Mouse (Mus musculus) midbrain, embryonic 15.5 days (tissue): Measurements from ENCODE around the gene Mdh2. TPM values are rescaled to one million over a fixed set of nuclear protein-coding genes. Genes with fewer than 3 reads are reported as not detected.

Experiments used
- ATAC-seq: fragments of 200-750 bp; cut with Nextera tagmentation; replicated peaks from 2 replicates; pipeline ENCODE4 v1.8.0; 2017; ENCODE audit warnings: moderate TSS enrichment
- H3K27ac ChIP-seq: fragments of 300-500 bp; sonication (generic); 2 replicates; pipeline ENCODE4 v1.5.1; 2015; ENCODE audit warnings: mild to moderate bottlenecking, inconsistent platforms
- H3K27me3 ChIP-seq: fragments of 300-500 bp; sonication (generic); replicated peaks from 2 replicates; pipeline ENCODE4 v1.6.1; 2015; ENCODE audit warnings: inconsistent platforms
- H3K36me3 ChIP-seq: fragments of 300-500 bp; sonication (generic); replicated peaks from 2 replicates; pipeline ENCODE4 v1.6.1; 2015; ENCODE audit warnings: inconsistent platforms
- H3K4me1 ChIP-seq: fragments of 300-500 bp; sonication (generic); 2 replicates; pipeline ENCODE4 v1.6.1; 2015; ENCODE audit warnings: inconsistent platforms
- H3K4me2 ChIP-seq: fragments of 300-500 bp; sonication (generic); 2 replicates; pipeline ENCODE4 v1.6.1; 2015; ENCODE audit warnings: inconsistent platforms, mild to moderate bottlenecking, moderate library complexity
- H3K4me3 ChIP-seq: fragments of 300-500 bp; sonication (generic); 2 replicates; pipeline ENCODE4 v1.5.1; 2015; ENCODE audit warnings: mild to moderate bottlenecking, inconsistent platforms
- H3K9ac ChIP-seq: fragments of 300-500 bp; sonication (generic); 2 replicates; pipeline ENCODE4 v1.6.1; 2015; ENCODE audit warnings: mild to moderate bottlenecking, inconsistent platforms
- H3K9me3 ChIP-seq: fragments of 300-500 bp; sonication (generic); 2 replicates; pipeline ENCODE4 v1.6.1; 2016; ENCODE audit warnings: inconsistent platforms
- WGBS: fragments of 180-500 bp; shearing (Covaris S2); methylation state at CpG from one replicate; pipeline ENCODE4 v1.1.7; 2015; ENCODE audit warnings: mixed read lengths; 5-methylcytosine and 5-hydroxymethylcytosine counted together
- polyA plus RNA-seq: library from polyadenylated mRNA; unstranded; fragments of >200 nt; fragmentation: Nextera tagmentation; extraction: Ambion mirVana; gene quantifications from 2 replicates; pipeline ENCODE4 v1.2.1, GENCODE M21; 2015

Mdh2 gene
- polyA plus RNA-seq, 1 experiment from 2014 or later: 581 TPM

GRCm38 (mm10) chr5:135742941-135743740 is 35.1 kb upstream of the Mdh2 start:
- peak; percentile 74 for ATAC-seq
- H3K4me2 ChIP-seq: peak overlapping the region; percentile 98
- H3K27ac ChIP-seq: 0 out of 2 replicates have a peak overlapping the region, but pooled peaks have one; percentile 45

GRCm38 (mm10) chr5:135743741-135744609 is 34.3 kb upstream of the Mdh2 start, which contains the start of gene Tmem120a:
TSS of gene Tmem120a (minus strand) at chr5:135744448.
- H3K27ac ChIP-seq: peak within 1 kb of the TSS; percentile 45
- H3K36me3 ChIP-seq: peaks cover 11% of the 10 kb centered on the region; the same call in 1 of the 2 replicates
- H3K9ac ChIP-seq: peak within 1 kb of the TSS; percentile 92
- under 1% methylated on average over 59 of the region's 60 CpGs for WGBS
- H3K4me2 ChIP-seq: peak within 1 kb of the TSS; percentile 98
- H3K9me3 ChIP-seq: no peaks in the 10 kb centered on the region
- H3K4me3 ChIP-seq: peak within 1 kb of the TSS; percentile 82
- H3K4me1 ChIP-seq: peaks cover 19% of the 10 kb centered on the region
- peak; percentile 95 for ATAC-seq
- H3K27me3 ChIP-seq: no peaks in the 10 kb centered on the region

More at GRCm38 (mm10) chr5:135742941-135743740, 35.1 kb upstream of the Mdh2 start:
- Histone ChIP-seq H3K9ac (peak overlapping the region; percentile 92), H3K4me3 (peak overlapping the region; percentile 82), H3K4me1 (peaks cover 19% of the 10 kb centered on the region), H3K9me3 (no peaks in the 10 kb centered on the region), H3K36me3 (peaks cover 11% of the 10 kb centered on the region; the same call in 1 of the 2 replicates), H3K27me3 (no peaks in the 10 kb centered on the region)
- WGBS: 22% methylated on average over 18 of the region's 18 CpGs

GRCm38 (mm10) chr5:135744742-135745141 is 33.5 kb upstream of the Mdh2 start:
- 20% methylated on average over 12 of the region's 12 CpGs for WGBS
- peaks cover 19% of the 10 kb centered on the region for H3K4me1 ChIP-seq
- peak; percentile 5; the same call in 1 of the 2 replicates for ATAC-seq

GRCm38 (mm10) chr5:135751041-135751440 is 27.2 kb upstream of the Mdh2 start:
- no peak overlapping the region for H3K4me3 ChIP-seq
- H3K4me1 ChIP-seq: no peaks in the 10 kb centered on the region
- no peak overlapping the region for H3K4me2 ChIP-seq
- no peak overlapping the region for H3K27ac ChIP-seq
- WGBS: 81% methylated on average over 1 of the region's 1 CpGs
- H3K27me3 ChIP-seq: no peaks in the 10 kb centered on the region
- no peaks in the 10 kb centered on the region for H3K36me3 ChIP-seq
- no peak for ATAC-seq
- no peaks in the 10 kb centered on the region for H3K9me3 ChIP-seq
- H3K9ac ChIP-seq: no peak overlapping the region

More at GRCm38 (mm10) chr5:135744742-135745141, 33.5 kb upstream of the Mdh2 start:
- H3K36me3 ChIP-seq: peaks cover 6% of the 10 kb centered on the region; the same call in 1 of the 2 replicates
- H3K4me2 ChIP-seq: peak overlapping the region; percentile 98
- H3K4me3 ChIP-seq: peak overlapping the region; percentile 82
- H3K27ac ChIP-seq: 0 out of 2 replicates have a peak overlapping the region, but pooled peaks have one; percentile 41
- H3K9me3 ChIP-seq: no peaks in the 10 kb centered on the region
- H3K9ac ChIP-seq: peak overlapping the region; percentile 92; the same call in 1 of the 2 replicates
- H3K27me3 ChIP-seq: no peaks in the 10 kb centered on the region

GRCm38 (mm10) chr5:135751595-135751994 is 26.7 kb upstream of the Mdh2 start:
- Histone ChIP-seq H3K4me1 (no peaks in the 10 kb centered on the region), H3K4me3 (no peak overlapping the region), H3K27ac (no peak overlapping the region), H3K36me3 (no peaks in the 10 kb centered on the region), H3K27me3 (no peaks in the 10 kb centered on the region), H3K4me2 (no peak overlapping the region), H3K9me3 (no peaks in the 10 kb centered on the region), H3K9ac (no peak overlapping the region)
- ATAC-seq: no peak
- WGBS: 85% methylated on average over 2 of the region's 2 CpGs

GRCm38 (mm10) chr5:135761881-135762280 is 16.4 kb upstream of the Mdh2 start:
- Histone ChIP-seq H3K27ac (no peak overlapping the region), H3K4me1 (0 out of 2 replicates have a peak, but pooled peaks cover 2% of the 10 kb centered on the region), H3K36me3 (no peaks in the 10 kb centered on the region), H3K27me3 (no peaks in the 10 kb centered on the region), H3K9ac (no peak overlapping the region), H3K9me3 (no peaks in the 10 kb centered on the region), H3K4me2 (no peak overlapping the region), H3K4me3 (no peak overlapping the region)
- 85% methylated on average over 3 of the region's 3 CpGs for WGBS
- no peak for ATAC-seq

GRCm38 (mm10) chr5:135763526-135763925 is 14.8 kb upstream of the Mdh2 start:
- Histone ChIP-seq H3K27me3 (no peaks in the 10 kb centered on the region), H3K27ac (no peak overlapping the region), H3K4me2 (no peak overlapping the region), H3K36me3 (no peaks in the 10 kb centered on the region), H3K9ac (no peak overlapping the region), H3K4me3 (no peak overlapping the region), H3K4me1 (0 out of 2 replicates have a peak, but pooled peaks cover 2% of the 10 kb centered on the region), H3K9me3 (no peaks in the 10 kb centered on the region)
- WGBS: 4% methylated on average over 7 of the region's 7 CpGs
- ATAC-seq: no peak

- no peak for ATAC-seq
- Histone ChIP-seq H3K4me1 (0 out of 2 replicates have a peak, but pooled peaks cover 2% of the 10 kb centered on the region), H3K27ac (no peak overlapping the region), H3K9ac (no peak overlapping the region), H3K9me3 (no peaks in the 10 kb centered on the region), H3K4me3 (no peak overlapping the region), H3K27me3 (no peaks in the 10 kb centered on the region), H3K4me2 (no peak overlapping the region), H3K36me3 (no peaks in the 10 kb centered on the region)
- WGBS: 65% methylated on average over 3 of the region's 3 CpGs
Measured at GRCm38 (mm10) chr5:135764971-135765370, 13.3 kb upstream of the Mdh2 start.

GRCm38 (mm10) chr5:135772519-135772918 is 5.8 kb upstream of the Mdh2 start:
- no peak overlapping the region for H3K4me3 ChIP-seq
- peaks cover 5% of the 10 kb centered on the region for H3K4me1 ChIP-seq
- ATAC-seq: no peak
- H3K36me3 ChIP-seq: no peaks in the 10 kb centered on the region
- H3K27me3 ChIP-seq: no peaks in the 10 kb centered on the region
- no peak overlapping the region for H3K27ac ChIP-seq
- no peak overlapping the region for H3K9ac ChIP-seq
- no peak overlapping the region for H3K4me2 ChIP-seq
- 77% methylated on average over 3 of the region's 3 CpGs for WGBS
- no peaks in the 10 kb centered on the region for H3K9me3 ChIP-seq

GRCm38 (mm10) chr5:135776546-135776945 is 1.7 kb upstream of the Mdh2 start:
- Histone ChIP-seq H3K27me3 (no peaks in the 10 kb centered on the region), H3K4me1 (peaks cover 30% of the 10 kb centered on the region), H3K27ac (no peak overlapping the region), H3K4me2 (no peak overlapping the region), H3K4me3 (no peak overlapping the region), H3K9ac (no peak overlapping the region), H3K36me3 (no peaks in the 10 kb centered on the region), H3K9me3 (no peaks in the 10 kb centered on the region)
- ATAC-seq: no peak
- 67% methylated on average over 4 of the region's 4 CpGs for WGBS

- Histone ChIP-seq H3K9ac (peak within 1 kb of the TSS; percentile 97), H3K36me3 (no peaks in the 10 kb centered on the region), H3K9me3 (no peaks in the 10 kb centered on the region), H3K4me1 (peaks cover 30% of the 10 kb centered on the region), H3K4me2 (peak within 1 kb of the TSS; percentile 86), H3K27ac (peak within 1 kb of the TSS; percentile 93), H3K4me3 (peak within 1 kb of the TSS; percentile 95), H3K27me3 (no peaks in the 10 kb centered on the region)
- peak; percentile 94 for ATAC-seq
- under 1% methylated on average over 45 of the region's 45 CpGs for WGBS
Measured at GRCm38 (mm10) chr5:135777796-135778470, 347 bp upstream of the Mdh2 start, which contains the start of gene Styxl1. TSS of gene Styxl1 (minus strand) at chr5:135778385.
